9 mouse cellular contexts compared by ENCODE assay signal in the genomic region with DNA sequence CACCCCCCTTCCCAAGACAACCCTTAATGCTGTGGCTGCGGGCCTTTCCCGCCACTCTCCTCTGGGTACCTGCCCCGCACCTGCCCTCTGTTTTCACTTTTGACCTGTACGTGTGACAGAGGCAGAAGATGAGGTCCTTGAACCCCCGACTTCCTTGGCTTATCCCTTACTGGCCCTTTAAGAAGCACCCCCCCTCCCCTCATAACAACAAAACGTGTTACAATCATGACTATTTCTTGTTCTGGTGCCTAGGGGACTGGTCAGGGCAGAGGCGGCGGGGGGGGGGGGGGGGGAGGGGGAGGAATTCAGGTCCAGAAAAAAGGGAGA. TPM values are rescaled to one million over a fixed set of nuclear protein-coding genes. Genes with fewer than 3 reads are reported as not detected.
DNase-seq lines count a peak whose midpoint lies in the region; ATAC-seq and TF ChIP-seq lines count a peak whose summit lies in the region.
"Had no signal": no experiment of that assay in that cellular context is flagged by ENCODE, and none has a peak within 500 bp of the region (broad histone marks: within the 10 kb centered on the region; RNA-seq: fewer than 3 reads in every experiment).

No protein-coding gene starts in this region.

- DNase-seq in heart, postnatal 25 days (ENCODE audit: low spot score), result no peak
- no peak for DNase-seq in forebrain, embryonic 11.5 days (ENCODE audit: low spot score)
- no peak for DNase-seq in liver, embryonic 14.5 days (ENCODE audit: low read depth in 3 of 3, low spot score in 3 of 3)
- no peak for DNase-seq in frontal cortex, postnatal 14 days (ENCODE audit: low spot score in 2 of 2)
- DNase-seq in B cell, adult 2 months, result no peak
- no peak for DNase-seq in adrenal gland, adult 8-10 months

- WGBS in heart, embryonic 11.5 days (ENCODE audit: insufficient replicate concordance), result under 1% methylated on average over 6 of the region's 8 CpGs
- WGBS in forebrain, embryonic 11.5 days, result 0% methylated on average over 6 of the region's 8 CpGs
- WGBS in liver, embryonic 14.5 days (ENCODE audit: insufficient replicate concordance), result 4% methylated on average over 8 of the region's 8 CpGs

- H3K4me1 ChIP-seq in heart, embryonic 11.5 days (ENCODE audit: control insufficient read depth, insufficient read depth, low read length), result peaks cover 43% of the 10 kb centered on the region
- H3K4me1 ChIP-seq in forebrain, embryonic 11.5 days (replicated peaks; ENCODE audit: control insufficient read depth, insufficient read depth, low read length), result peaks cover 20% of the 10 kb centered on the region
- H3K4me1 ChIP-seq in liver, embryonic 14.5 days (replicated peaks; ENCODE audit: control insufficient read depth in 2 of 2, insufficient read depth in 2 of 2, low read length in 1 of 2), result peaks cover 0 to 4% of the 10 kb centered on the region in 2 experiments; a peak in 1 of 4 replicates

- H3ac ChIP-seq in C2C12 (ENCODE audit: control insufficient read depth, insufficient read length, low read depth), result peak overlapping the region; percentile 72

- peak overlapping the region; percentile 92 for H3K27ac ChIP-seq in heart, embryonic 11.5 days (ENCODE audit: low read depth, low read length)
- no peak overlapping the region; the same call in 1 of the 2 replicates for H3K27ac ChIP-seq in forebrain, embryonic 11.5 days (ENCODE audit: low read depth, low read length)
- H3K27ac ChIP-seq in liver, embryonic 14.5 days, result no peak overlapping the region

- peak overlapping the region; percentile 86 for H3K4me2 ChIP-seq in heart, embryonic 11.5 days
- H3K4me2 ChIP-seq in forebrain, embryonic 11.5 days (ENCODE audit: low read depth, low read length, severe bottlenecking), result peak overlapping the region; percentile 88
- H3K4me2 ChIP-seq in liver, embryonic 14.5 days (ENCODE audit: low read depth), result peak overlapping the region; percentile 60

- intact Hi-C loops in heart, postnatal 25 days (cut with DNase I), result loop anchor here (2.0 kb wide), 1 partner anchor 20 kb away; the partner anchor contains the start of gene Cisd3

- H3K4me3 ChIP-seq in heart, embryonic 11.5 days (ENCODE audit: low read depth, low read length), result peak overlapping the region; percentile 94
- H3K4me3 ChIP-seq in C2C12 (ENCODE audit: insufficient read depth, poor library complexity, severe bottlenecking), result peak overlapping the region; percentile 57
- peak overlapping the region; percentile 96 for H3K4me3 ChIP-seq in forebrain, embryonic 11.5 days (ENCODE audit: low read depth, low read length)
- H3K4me3 ChIP-seq in liver, embryonic 14.5 days (ENCODE audit: insufficient read depth in 1 of 2, low read depth in 2 of 2, low read length in 2 of 2), result peak overlapping the region; percentile 48 to 59; a peak in 3 of 4 replicates

- H3K79me2 ChIP-seq in C2C12 (ENCODE audit: control insufficient read depth, insufficient read depth), result peaks cover 41% of the 10 kb centered on the region

- no peak for TF ChIP-seq EP300 in liver, embryonic 14.5 days (IDR thresholded peaks at IDR 0.05; ENCODE audit: low read depth)

- peaks cover 8% of the 10 kb centered on the region for H3K27me3 ChIP-seq in heart, embryonic 11.5 days (ENCODE audit: control insufficient read depth, insufficient read depth, low read length)
- no peaks in the 10 kb centered on the region for H3K27me3 ChIP-seq in C2C12 (ENCODE audit: control insufficient read depth, insufficient read depth, insufficient read length)
- H3K27me3 ChIP-seq in forebrain, embryonic 11.5 days (ENCODE audit: control insufficient read depth, insufficient read depth, low read length), result peaks cover 14% of the 10 kb centered on the region
- H3K27me3 ChIP-seq in liver, embryonic 14.5 days (ENCODE audit: control insufficient read depth, insufficient read depth, low read length), result peaks cover 61% of the 10 kb centered on the region
- H3K27me3 ChIP-seq: Patski had no signal

- H3K9me3 ChIP-seq in heart, embryonic 11.5 days (replicated peaks; ENCODE audit: control insufficient read depth, low read length), result no peaks in the 10 kb centered on the region
- no peaks in the 10 kb centered on the region for H3K9me3 ChIP-seq in forebrain, embryonic 11.5 days (ENCODE audit: control insufficient read depth, low read length)
- no peaks in the 10 kb centered on the region for H3K9me3 ChIP-seq in liver, embryonic 14.5 days (ENCODE audit: control insufficient read depth, low read length)

- peaks cover 18% of the 10 kb centered on the region for H3K36me3 ChIP-seq in heart, embryonic 11.5 days (ENCODE audit: control insufficient read depth, insufficient read depth, low read length)
- peaks cover 19% of the 10 kb centered on the region for H3K36me3 ChIP-seq in C2C12 (ENCODE audit: control insufficient read depth, insufficient read depth)
- peaks cover 8% of the 10 kb centered on the region for H3K36me3 ChIP-seq in forebrain, embryonic 11.5 days (ENCODE audit: control insufficient read depth, insufficient read depth, low read length)
- H3K36me3 ChIP-seq in liver, embryonic 14.5 days (replicated peaks; ENCODE audit: control insufficient read depth, insufficient read depth, low read depth), result no peaks in the 10 kb centered on the region

- TF ChIP-seq CTCF in C2C12 (IDR thresholded peaks at IDR 0.05; ENCODE audit: control insufficient read depth, insufficient read depth, insufficient read length), result no peak
- no peak for TF ChIP-seq CTCF in liver, embryonic 14.5 days (IDR thresholded peaks at IDR 0.05; ENCODE audit: low read depth)

- H3K9ac ChIP-seq in heart, embryonic 11.5 days (ENCODE audit: low read depth, low read length), result peak overlapping the region; percentile 90
- peak overlapping the region; percentile 92 for H3K9ac ChIP-seq in forebrain, embryonic 11.5 days (ENCODE audit: low read length)
- H3K9ac ChIP-seq in liver, embryonic 14.5 days (replicated peaks), result no peak overlapping the region

- H3K79me3 ChIP-seq in C2C12 (ENCODE audit: low read depth), result peaks cover 21% of the 10 kb centered on the region

- ATAC-seq in heart, embryonic 11.5 days (replicated peaks; ENCODE audit: insufficient number of reproducible peaks, low FRiP score, low TSS enrichment), result no peak
- no peak for ATAC-seq in forebrain, embryonic 11.5 days (replicated peaks; ENCODE audit: low FRiP score)
- ATAC-seq in liver, embryonic 14.5 days (ENCODE audit: insufficient read depth), result no peak
- ATAC-seq: Patski had no signal

TF ChIP-seq in C2C12, 6 proteins besides CTCF, POLR2A, EP300 and RAD21:
- TF ChIP-seq MYOG (IDR thresholded peaks at IDR 0.05; ENCODE audit: control insufficient read depth, extremely low read depth, insufficient read length) (no peak), MYOD1 (IDR thresholded peaks at IDR 0.05; ENCODE audit: control insufficient read depth, insufficient read length, low read depth) (no peak), CEBPB (IDR thresholded peaks at IDR 0.05; ENCODE audit: low read depth) (no peak), MAX (IDR thresholded peaks at IDR 0.05) (no peak), FOSL1 (IDR thresholded peaks at IDR 0.05; ENCODE audit: insufficient read depth, low read length, poor library complexity, severe bottlenecking) (no peak), USF1 (IDR thresholded peaks at IDR 0.05; ENCODE audit: low read depth) (no peak)

RNA-seq across cellular contexts. Expression of gene Mllt6, which starts 1.1 kb away (rescaled TPM):
- polyA plus RNA-seq in heart, embryonic 11.5 days (2014; fragmentation: Nextera tagmentation; extraction: Ambion mirVana), result 2.9 and 3.3 TPM in 2 replicates
- total RNA-seq in heart, postnatal 25 days (2021), result 10 to 100 TPM; 59.8 to 63.3 TPM
- 12.5 TPM for polyA plus RNA-seq in C2C12 (2012; fragmentation: generic; extraction: Trizol)
- 3.4 and 4.9 TPM in 2 replicates for polyA plus RNA-seq in forebrain, embryonic 11.5 days (2014; fragmentation: Nextera tagmentation; extraction: Ambion mirVana)
- polyA plus RNA-seq in liver, embryonic 14.5 days (2012; rRNA removed), result 1.0 TPM in 2 replicates
- polyA plus RNA-seq in liver, embryonic 14.5 days (2014; fragmentation: Nextera tagmentation; extraction: Ambion mirVana), result 0.22 and 0.25 TPM in 2 replicates
- total RNA-seq in adrenal gland, adult 8-10 months (2022), result 10 to 100 TPM; 53.1 to 99.4 (median 71.8) TPM

RNA-seq across cellular contexts. Expression of gene Cisd3, which starts 21.3 kb away (rescaled TPM):
- polyA plus RNA-seq in heart, embryonic 11.5 days (2014; fragmentation: Nextera tagmentation; extraction: Ambion mirVana), result 45.8 and 52.3 TPM in 2 replicates
- total RNA-seq in heart, postnatal 25 days (2021), result 100 to 1,000 TPM; 145 to 155 TPM
- polyA plus RNA-seq in C2C12 (2012; fragmentation: generic; extraction: Trizol), result 110 TPM
- 13.5 and 14.0 TPM in 2 replicates for polyA plus RNA-seq in forebrain, embryonic 11.5 days (2014; fragmentation: Nextera tagmentation; extraction: Ambion mirVana)
- polyA plus RNA-seq in liver, embryonic 14.5 days (2012; rRNA removed), result 3.0 and 4.9 TPM in 2 replicates
- 10.0 and 11.4 TPM in 2 replicates for polyA plus RNA-seq in liver, embryonic 14.5 days (2014; fragmentation: Nextera tagmentation; extraction: Ambion mirVana)
- total RNA-seq in adrenal gland, adult 8-10 months (2022), result 100 to 1,000 TPM; 153 to 194 (median 169) TPM

RNA-seq across cellular contexts. Expression of gene Epop, which starts 34.8 kb away (rescaled TPM):
- 1.4 and 1.5 TPM in 2 replicates for polyA plus RNA-seq in heart, embryonic 11.5 days (2014; fragmentation: Nextera tagmentation; extraction: Ambion mirVana)
- 1 to 10 TPM in 1 of 2 experiments, under 1 TPM in 1; 0.94 to 1.5 TPM for total RNA-seq in heart, postnatal 25 days (2021)
- polyA plus RNA-seq in C2C12 (2012; fragmentation: generic; extraction: Trizol), result 15.9 TPM
- 13.8 and 15.8 TPM in 2 replicates for polyA plus RNA-seq in forebrain, embryonic 11.5 days (2014; fragmentation: Nextera tagmentation; extraction: Ambion mirVana)
- polyA plus RNA-seq in liver, embryonic 14.5 days (2012; rRNA removed), result 0.66 and 0.98 TPM in 2 replicates
- polyA plus RNA-seq in liver, embryonic 14.5 days (2014; fragmentation: Nextera tagmentation; extraction: Ambion mirVana), result 0.34 and 0.38 TPM in 2 replicates
- total RNA-seq in adrenal gland, adult 8-10 months (2022), result 1 to 10 TPM; 2.1 to 5.4 (median 4.0) TPM

RNA-seq across cellular contexts. Expression of gene Pcgf2, which starts 36.0 kb away (rescaled TPM):
- polyA plus RNA-seq in heart, embryonic 11.5 days (2014; fragmentation: Nextera tagmentation; extraction: Ambion mirVana), result 10.3 and 16.4 TPM in 2 replicates
- 1 to 10 TPM; 6.2 to 6.4 TPM for total RNA-seq in heart, postnatal 25 days (2021)
- polyA plus RNA-seq in C2C12 (2012; fragmentation: generic; extraction: Trizol), result 29.2 TPM
- polyA plus RNA-seq in forebrain, embryonic 11.5 days (2014; fragmentation: Nextera tagmentation; extraction: Ambion mirVana), result 24.2 and 25.9 TPM in 2 replicates
- 4.4 and 4.9 TPM in 2 replicates for polyA plus RNA-seq in liver, embryonic 14.5 days (2012; rRNA removed)
- 1.5 and 1.8 TPM in 2 replicates for polyA plus RNA-seq in liver, embryonic 14.5 days (2014; fragmentation: Nextera tagmentation; extraction: Ambion mirVana)
- total RNA-seq in adrenal gland, adult 8-10 months (2022), result 10 to 100 TPM; 22.2 to 48.5 (median 32.1) TPM

RNA-seq across cellular contexts. Expression of gene Psmb3, which starts 38.9 kb away (rescaled TPM):
- polyA plus RNA-seq in heart, embryonic 11.5 days (2014; fragmentation: Nextera tagmentation; extraction: Ambion mirVana), result 416 and 447 TPM in 2 replicates
- 100 to 1,000 TPM; 150 to 151 TPM for total RNA-seq in heart, postnatal 25 days (2021)
- 690 TPM for polyA plus RNA-seq in C2C12 (2012; fragmentation: generic; extraction: Trizol)
- polyA plus RNA-seq in forebrain, embryonic 11.5 days (2014; fragmentation: Nextera tagmentation; extraction: Ambion mirVana), result 463 and 510 TPM in 2 replicates
- polyA plus RNA-seq in liver, embryonic 14.5 days (2012; rRNA removed), result 197 and 261 TPM in 2 replicates
- 318 and 330 TPM in 2 replicates for polyA plus RNA-seq in liver, embryonic 14.5 days (2014; fragmentation: Nextera tagmentation; extraction: Ambion mirVana)
- 100 to 1,000 TPM; 197 to 238 (median 210) TPM for total RNA-seq in adrenal gland, adult 8-10 months (2022)
